Mouse (Mus musculus): ENCODE data around the gene Scamp3.

DNA sequence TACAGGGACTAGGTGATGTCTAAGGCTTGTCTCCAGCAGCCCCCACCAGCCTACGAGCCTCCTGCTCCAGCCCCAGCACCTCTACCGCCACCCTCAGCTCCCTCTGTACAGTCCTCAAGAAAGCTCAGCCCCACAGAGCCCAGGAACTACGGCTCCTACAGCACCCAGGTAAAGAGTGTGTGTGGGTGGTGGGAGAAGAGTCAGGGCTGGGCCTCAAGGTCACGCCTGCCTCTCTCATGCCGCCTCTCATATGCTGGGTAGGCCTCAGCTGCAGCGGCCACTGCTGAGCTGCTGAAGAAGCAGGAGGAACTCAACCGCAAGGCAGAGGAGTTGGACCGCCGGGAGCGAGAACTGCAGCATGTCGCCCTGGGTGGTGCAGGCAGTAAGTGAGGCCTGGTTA, 1.8 kb downstream of the Scamp3 start:
- TF ChIP-seq CTCF (IDR thresholded peaks at IDR 0.05; ENCODE audit: control insufficient read depth, insufficient read depth, low read length) (no peak), POLR2A (IDR thresholded peaks at IDR 0.05; ENCODE audit: borderline replicate concordance, control insufficient read depth, low read depth, low read length) (no peak)
